Mouse (Mus musculus) CH12.LX (cell line): Measurements from ENCODE around the gene Gstt2. TPM values are rescaled to one million over a fixed set of nuclear protein-coding genes. Genes with fewer than 3 reads are reported as not detected.

ENCODE experiments used
- DNase-seq: peaks from one replicate; pipeline ENCODE4 v3.0.0-alpha.2; 2013; ENCODE audit errors: extremely low read depth
- H3K27ac ChIP-seq: 2 replicates; pipeline ENCODE4 v1.5.1; 2012; ENCODE audit warnings: low read depth, mild to moderate bottlenecking, control low read depth, moderate library complexity; ENCODE audit not compliant: insufficient read depth
- H3K27me3 ChIP-seq: replicated peaks from 2 replicates; pipeline ENCODE3; 2012; ENCODE audit warnings: inconsistent platforms
- H3K36me3 ChIP-seq, 2 experiments: replicated peaks in 1 of 2; 2 replicates each; pipeline versions ENCODE3 to v1.6.1; 2012; ENCODE audit warnings: inconsistent platforms in 1 of 2, low read length in 1 of 2, mild to moderate bottlenecking in 1 of 2, mixed read lengths in 1 of 2, moderate library complexity in 1 of 2; ENCODE audit not compliant: control insufficient read depth in 1 of 2, insufficient read depth in 1 of 2
- H3K4me1 ChIP-seq, 2 experiments: 2 replicates each; pipeline ENCODE4 v1.6.1; 2012; ENCODE audit warnings: inconsistent platforms in 1 of 2, moderate library complexity in 1 of 2; ENCODE audit not compliant: insufficient read depth in 2 of 2, control insufficient read depth in 1 of 2
- H3K4me2 ChIP-seq: 2 replicates; pipeline ENCODE4 v1.6.1; 2012; ENCODE audit warnings: low read depth, mild to moderate bottlenecking, control low read depth; ENCODE audit not compliant: poor library complexity, insufficient read depth, severe bottlenecking
- H3K4me3 ChIP-seq, 3 experiments: fragments of 150-350 bp in 1 of 3; sonication (generic) in 1 of 3; replicated peaks in 1 of 3; 2 replicates each; pipeline versions ENCODE3 to v1.5.1; 2011 to 2012; ENCODE audit warnings: low read depth in 2 of 3, low read length in 2 of 3, mild to moderate bottlenecking in 2 of 3, moderate library complexity in 2 of 3, control low read depth in 1 of 3, improper control_type of control experiment in 1 of 3, inconsistent platforms in 1 of 3, mixed read lengths in 1 of 3; ENCODE audit not compliant: poor library complexity in 1 of 3
- H3K79me2 ChIP-seq: replicated peaks from 2 replicates; pipeline ENCODE4 v1.6.1; 2012; ENCODE audit warnings: mild to moderate bottlenecking, moderate library complexity; ENCODE audit not compliant: control insufficient read depth, poor library complexity, insufficient read depth, severe bottlenecking; ENCODE audit errors: extremely low read depth
- H3K9ac ChIP-seq: 2 replicates; pipeline ENCODE4 v1.6.1; 2012; ENCODE audit warnings: low read depth, mild to moderate bottlenecking, control low read depth, moderate library complexity; ENCODE audit not compliant: insufficient read depth
- H3K9me3 ChIP-seq: replicated peaks from 2 replicates; pipeline ENCODE3; 2012; ENCODE audit warnings: low read length, inconsistent platforms, mixed read lengths
- CHD1 ChIP-seq: IDR thresholded peaks from 2 replicates; pipeline ENCODE4 v1.6.1; 2012; ENCODE audit warnings: low read depth, low read length, improper control_type of control experiment, inconsistent platforms
- CHD2 ChIP-seq: IDR thresholded peaks from 2 replicates; pipeline ENCODE4 v1.6.1; 2011; ENCODE audit warnings: low read length, improper control_type of control experiment
- CTCF ChIP-seq, 2 experiments: IDR thresholded peaks in 1 of 2; conservative IDR thresholded peaks in 1 of 2; 2 replicates each; pipeline ENCODE4 v1.5.1; 2011 to 2012; ENCODE audit warnings: low read depth in 2 of 2, low read length in 2 of 2, improper control_type of control experiment in 1 of 2, inconsistent platforms in 1 of 2, mild to moderate bottlenecking in 1 of 2, moderate library complexity in 1 of 2
- E2F4 ChIP-seq: IDR thresholded peaks from 2 replicates; pipeline ENCODE4 v1.6.1; 2011; ENCODE audit warnings: low read depth, low read length, improper control_type of control experiment; ENCODE audit not compliant: insufficient replicate concordance
- ELF1 ChIP-seq: IDR thresholded peaks from 2 replicates; pipeline ENCODE4 v1.6.1; 2014; ENCODE audit warnings: low read depth, mild to moderate bottlenecking, inconsistent platforms, low read length, improper control_type of control experiment
- ETS1 ChIP-seq: conservative IDR thresholded peaks from 2 replicates; pipeline ENCODE4 v1.6.1; 2012; ENCODE audit warnings: low read depth, mild to moderate bottlenecking, inconsistent platforms, low read length, improper control_type of control experiment, moderate library complexity
- HCFC1 ChIP-seq: IDR thresholded peaks from 2 replicates; pipeline ENCODE4 v1.6.1; 2012; ENCODE audit warnings: low read depth, mild to moderate bottlenecking, inconsistent platforms, low read length, improper control_type of control experiment
- IRF4 ChIP-seq: IDR thresholded peaks from 2 replicates; pipeline ENCODE4 v1.6.1; 2014; ENCODE audit warnings: low read depth, mild to moderate bottlenecking, inconsistent platforms, low read length, improper control_type of control experiment
- KAT2A ChIP-seq: IDR thresholded peaks from 2 replicates; pipeline ENCODE4 v1.6.1; 2012; ENCODE audit warnings: low read length, improper control_type of control experiment, inconsistent platforms; ENCODE audit not compliant: insufficient replicate concordance
- MAFK ChIP-seq: IDR thresholded peaks from 2 replicates; pipeline ENCODE4 v1.6.1; 2011; ENCODE audit warnings: low read length, improper control_type of control experiment; ENCODE audit not compliant: insufficient replicate concordance
- MAZ ChIP-seq: IDR thresholded peaks from 2 replicates; pipeline ENCODE4 v1.6.1; 2012; ENCODE audit warnings: low read depth, mild to moderate bottlenecking, inconsistent platforms, low read length, improper control_type of control experiment, moderate library complexity
- MEF2A ChIP-seq: IDR thresholded peaks from 2 replicates; pipeline ENCODE4 v1.6.1; 2014; ENCODE audit warnings: low read depth, mild to moderate bottlenecking, inconsistent platforms, low read length, improper control_type of control experiment, borderline replicate concordance
- MXI1 ChIP-seq: IDR thresholded peaks from 2 replicates; pipeline ENCODE4 v1.6.1; 2011; ENCODE audit warnings: mild to moderate bottlenecking, low read depth, low read length, improper control_type of control experiment
- NELFE ChIP-seq: IDR thresholded peaks from 2 replicates; pipeline ENCODE4 v1.6.1; 2011; ENCODE audit warnings: low read depth, low read length, improper control_type of control experiment
- NRF1 ChIP-seq: IDR thresholded peaks from 2 replicates; pipeline ENCODE4 v1.6.1; 2014; ENCODE audit warnings: low read depth, mild to moderate bottlenecking, inconsistent platforms, low read length, improper control_type of control experiment, moderate library complexity
- PAX5 ChIP-seq: IDR thresholded peaks from 2 replicates; pipeline ENCODE4 v1.6.1; 2012; ENCODE audit warnings: low read length, inconsistent platforms, mixed read lengths
- POLR2AphosphoS2 ChIP-seq: IDR thresholded peaks from 2 replicates; pipeline ENCODE4 v1.6.1; 2011; ENCODE audit warnings: low read depth, low read length, improper control_type of control experiment
- SIN3A ChIP-seq: IDR thresholded peaks from 2 replicates; pipeline ENCODE4 v1.6.1; 2012; ENCODE audit warnings: low read length, improper control_type of control experiment, inconsistent platforms
- TBP ChIP-seq: conservative IDR thresholded peaks from 2 replicates; pipeline ENCODE4 v1.6.1; 2011; ENCODE audit warnings: low read depth, low read length, improper control_type of control experiment
- ZKSCAN1 ChIP-seq: IDR thresholded peaks from 2 replicates; pipeline ENCODE4 v1.6.1; 2012; ENCODE audit warnings: low read depth, inconsistent platforms, low read length, improper control_type of control experiment, borderline replicate concordance
- ZNF384 ChIP-seq: IDR thresholded peaks from 2 replicates; pipeline ENCODE4 v1.6.1; 2012; ENCODE audit warnings: low read depth, low read length, improper control_type of control experiment, inconsistent platforms
- dilution Hi-C: fragments of 300-500 bp; cut with MboI; formaldehyde crosslinking; loops from 2 replicates; pipeline ENCODE4 v1.14.3; 2020; ENCODE audit warnings: low sequenced_read_pairs; ENCODE audit not compliant: extremely low pct_unique_long_range_greater_than_20kb, extremely low pct_ligation_motif_present
- in situ Hi-C: fragments of 300-500 bp; cut with MboI; formaldehyde crosslinking; loops from 3 replicates; pipeline ENCODE4 v1.14.3; 2019; ENCODE audit warnings: low sequenced_read_pairs, low pct_ligation_motif_present, low pct_unique_long_range_greater_than_20kb, mixed read lengths
- polyA plus RNA-seq: library from polyadenylated mRNA; unstranded; fragments of >175 nt; gene quantifications from 2 replicates; pipeline ENCODE4 v1.2.1, GENCODE M21; 2012; ENCODE audit warnings: low read depth; ENCODE audit not compliant: insufficient read length
- total RNA-seq, 2 experiments: library from RNA; depleted of rRNA; stranded (reverse); fragments of 300-350 nt in 1 of 2; fragments of >200 nt in 1 of 2; gene quantifications; 2 replicates each; pipeline ENCODE4 v1.2.3; 2012 to 2014

Gstt2 gene
- total and polyA plus RNA-seq, 3 experiments, result 126 to 253 (median 197) TPM

- no peak overlapping the region for H3K27ac ChIP-seq
- in situ Hi-C loops, result loop anchor here (10.0 kb wide), 1 partner anchor 254 kb away; the partner anchor contains the start of gene Ggt5
- H3K4me1 ChIP-seq, result peaks cover 0 to 17% of the 10 kb centered on the region in 2 experiments; a peak in 2 of 4 replicates
- dilution Hi-C loops, result no loop called here
- no peak overlapping the region for H3K9ac ChIP-seq
- DNase-seq, result no peak
- no peaks in the 10 kb centered on the region for H3K36me3 ChIP-seq
- H3K4me2 ChIP-seq, result no peak overlapping the region
- H3K79me2 ChIP-seq, result no peaks in the 10 kb centered on the region
- H3K27me3 ChIP-seq, result no peaks in the 10 kb centered on the region
- H3K4me3 ChIP-seq, result no peak overlapping the region
- no peak for TF ChIP-seq SIN3A
- no peak for TF ChIP-seq MEF2A
- TF ChIP-seq CHD2, result no peak
- TF ChIP-seq CHD1, result no peak
- TF ChIP-seq NRF1, result no peak
- TF ChIP-seq ZKSCAN1, result no peak
- TF ChIP-seq HCFC1, result no peak
- no peaks in the 10 kb centered on the region for H3K9me3 ChIP-seq
Measured at GRCm38 (mm10) chr10:75839092-75839491, 1.9 kb upstream of the Gstt2 start.

- dilution Hi-C loops, result no loop called here
- in situ Hi-C loops, result loop anchor here (10.0 kb wide), 1 partner anchor 251 kb away; the partner anchor contains the start of gene Ggt5
- DNase-seq, result peak; percentile 70
- H3K9me3 ChIP-seq, result no peaks in the 10 kb centered on the region
- peak overlapping the region; percentile 40 to 73 (median 64) for H3K4me3 ChIP-seq
- peak overlapping the region; percentile 90 for H3K27ac ChIP-seq
- H3K4me1 ChIP-seq, result peaks cover 3 to 27% of the 10 kb centered on the region in 2 experiments; a peak in 2 of 4 replicates
- TF ChIP-seq MAZ (no peak), HCFC1 (0 out of 2 replicates have a peak, but pooled peaks have one; percentile 26), IRF4 (peak; percentile 27; the same call in 1 of the 2 replicates), SIN3A (peak; percentile 47), CTCF (conservative IDR thresholded peaks at IDR 0.05 in 1 of 2, IDR thresholded peaks at IDR 0.05 in 1 of 2; ENCODE audit: low read depth in 2 of 2, low read length in 2 of 2) (peak in 1 of 2 experiments; percentile 49; a peak in 2 of 4 replicates), ZNF384 (peak; percentile 89), E2F4 (no peak), NELFE (0 out of 2 replicates have a peak, but pooled peaks have one; percentile 48), POLR2AphosphoS2 (no peak), PAX5 (no peak), TBP (0 out of 2 replicates have a peak, but pooled peaks have one; percentile 14), KAT2A (no peak), MEF2A (peak; percentile 34), MAFK (peak; percentile 56; the same call in 1 of the 2 replicates), ETS1 (peak; percentile 43; the same call in 1 of the 2 replicates), ELF1 (peak; percentile 57; the same call in 1 of the 2 replicates), CHD1 (no peak), MXI1 (peak; percentile 44)
- H3K79me2 ChIP-seq, result no peaks in the 10 kb centered on the region
- no peaks in the 10 kb centered on the region for H3K27me3 ChIP-seq
- peaks cover 0 to 2% of the 10 kb centered on the region in 2 experiments for H3K36me3 ChIP-seq
- peak overlapping the region; percentile 83 for H3K9ac ChIP-seq
- H3K4me2 ChIP-seq, result peak overlapping the region; percentile 95
Measured at GRCm38 (mm10) chr10:75835761-75836531, 1.3 kb downstream of the Gstt2 start.
